Mouse (Mus musculus) kidney, adult 2 months (tissue): ENCODE measurements around the gene Whrn.

Experiments
- CTCF ChIP-seq: fragments of 200-500 bp; conservative IDR thresholded peaks from 2 replicates; pipeline ENCODE4 v1.5.1; 2011; ENCODE audit warnings: low read depth, mild to moderate bottlenecking, control low read depth, low read length, moderate library complexity, mixed read lengths; ENCODE audit not compliant: insufficient read depth, insufficient read length
- POLR2A ChIP-seq: fragments of 200-500 bp; IDR thresholded peaks from one replicate; pipeline ENCODE4 v1.6.1; 2011; ENCODE audit warnings: low read depth, low read length, control low read depth

GRCm38 (mm10) chr4:63493351-63494121 is 2.3 kb downstream of the Whrn start:
- no peak for TF ChIP-seq POLR2A
- no peak for TF ChIP-seq CTCF
